Mouse (Mus musculus): ENCODE data around the gene Defb36. TPM values are rescaled to one million over a fixed set of nuclear protein-coding genes. Genes with fewer than 3 reads are reported as not detected.

Defb36 gene
- polyA plus RNA-seq, 1 experiment = not detected

DNA sequence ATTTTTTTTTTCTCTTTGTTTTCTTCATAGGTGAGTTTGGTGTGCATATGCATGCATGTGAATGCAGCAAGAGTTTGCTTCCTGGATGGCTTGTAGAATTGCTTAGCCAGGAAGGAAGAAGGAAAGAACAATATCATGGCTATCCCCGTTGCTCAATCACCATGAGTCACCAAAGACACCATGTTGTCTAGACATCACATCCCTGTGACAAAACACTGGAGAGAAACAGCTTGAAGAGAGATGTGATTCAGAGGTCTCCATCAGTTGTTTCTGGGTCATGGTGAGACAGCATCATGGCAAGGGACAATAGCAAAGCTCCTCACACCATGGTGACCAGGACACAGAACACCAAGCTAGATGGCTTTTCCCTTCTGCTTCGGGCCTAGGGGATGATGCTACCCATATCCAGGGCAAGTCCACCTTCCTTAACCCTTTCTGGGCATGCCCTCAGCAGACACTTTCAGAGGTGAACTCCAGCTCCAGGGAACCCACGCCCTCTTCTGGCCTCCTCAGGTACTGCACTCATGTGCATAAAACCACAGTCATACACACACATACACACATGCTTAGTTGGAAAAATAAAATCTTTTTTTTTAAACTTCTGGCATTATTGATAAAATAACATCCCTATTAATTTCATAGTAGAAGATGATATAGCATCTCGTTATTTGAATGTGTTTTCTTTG is 2.7 kb upstream of the Defb36 start:
- H3K27me3 ChIP-seq (ENCODE audit: control insufficient read depth, insufficient read depth, low read length) = no peaks in the 10 kb centered on the region
- no peaks in the 10 kb centered on the region for H3K4me1 ChIP-seq (ENCODE audit: control insufficient read depth, insufficient read depth, insufficient read length)
- TF ChIP-seq CTCF (IDR thresholded peaks at IDR 0.05; ENCODE audit: extremely low read depth, insufficient read depth, insufficient read length, insufficient replicate concordance) (no peak), POLR2A (IDR thresholded peaks at IDR 0.05; ENCODE audit: low read depth, low read length) (no peak)

DNA sequence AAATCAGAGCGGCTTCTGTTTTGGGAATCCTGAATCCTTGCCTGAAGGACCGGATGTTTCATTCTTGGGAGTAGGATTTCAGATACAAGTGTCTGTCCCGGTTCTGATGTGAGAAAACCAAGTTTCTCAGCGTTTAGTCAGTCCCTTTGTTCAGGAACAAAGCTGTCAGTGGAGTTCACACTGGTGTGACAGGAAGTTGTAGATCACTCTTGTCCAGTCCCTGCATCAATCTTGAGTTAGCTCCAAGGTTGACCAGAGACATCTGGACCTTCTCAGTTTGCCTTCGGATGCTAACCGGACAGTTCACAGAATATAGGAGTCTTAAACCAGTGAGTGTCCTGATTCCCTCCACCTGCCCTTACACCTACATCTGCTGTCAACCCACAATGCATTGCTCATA is 3.6 kb downstream of the Defb36 start:
- WGBS = 57% methylated on average over 6 of the region's 6 CpGs
- Histone ChIP-seq H3K4me3 (ENCODE audit: extremely low read depth, insufficient read depth, insufficient read length) (no peak overlapping the region), H3K27ac (ENCODE audit: insufficient read depth, low read length) (no peak overlapping the region), H3K36me3 (ENCODE audit: control insufficient read depth, insufficient read depth, low read length) (no peaks in the 10 kb centered on the region), H3K4me1 (ENCODE audit: control insufficient read depth, insufficient read depth, insufficient read length) (no peaks in the 10 kb centered on the region), H3K27me3 (ENCODE audit: control insufficient read depth, insufficient read depth, low read length) (no peaks in the 10 kb centered on the region)
- no peak for DNase-seq (ENCODE audit: low read depth in 1 of 2, low spot score in 2 of 2)
- TF ChIP-seq POLR2A (IDR thresholded peaks at IDR 0.05; ENCODE audit: low read depth, low read length) (no peak), CTCF (IDR thresholded peaks at IDR 0.05; ENCODE audit: extremely low read depth, insufficient read depth, insufficient read length, insufficient replicate concordance) (no peak)

More for the DNA sequence above, 2.7 kb upstream of the Defb36 start:
- no peaks in the 10 kb centered on the region for H3K36me3 ChIP-seq (ENCODE audit: control insufficient read depth, insufficient read depth, low read length)
- no peak overlapping the region for H3K27ac ChIP-seq (ENCODE audit: insufficient read depth, low read length)
- no peak overlapping the region for H3K4me3 ChIP-seq (ENCODE audit: extremely low read depth, insufficient read depth, insufficient read length)
- no peak for DNase-seq (ENCODE audit: low read depth in 1 of 2, low spot score in 2 of 2)
- WGBS = 62% methylated on average over 4 of the region's 4 CpGs

GRCm38 (mm10) chr2:152608719-152609118 is 4.6 kb downstream of the Defb36 start:
- no peaks in the 10 kb centered on the region for H3K36me3 ChIP-seq (ENCODE audit: control insufficient read depth, insufficient read depth, low read length)
- no peak for DNase-seq (ENCODE audit: low read depth in 1 of 2, low spot score in 2 of 2)
- H3K27ac ChIP-seq (ENCODE audit: insufficient read depth, low read length) = no peak overlapping the region
- WGBS = 84% methylated on average over 1 of the region's 1 CpGs
- no peak overlapping the region for H3K4me3 ChIP-seq (ENCODE audit: extremely low read depth, insufficient read depth, insufficient read length)
- H3K4me1 ChIP-seq (ENCODE audit: control insufficient read depth, insufficient read depth, insufficient read length) = no peaks in the 10 kb centered on the region
- no peaks in the 10 kb centered on the region for H3K27me3 ChIP-seq (ENCODE audit: control insufficient read depth, insufficient read depth, low read length)
- no peak for TF ChIP-seq POLR2A (IDR thresholded peaks at IDR 0.05; ENCODE audit: low read depth, low read length)
- no peak for TF ChIP-seq CTCF (IDR thresholded peaks at IDR 0.05; ENCODE audit: extremely low read depth, insufficient read depth, insufficient read length, insufficient replicate concordance)

DNA sequence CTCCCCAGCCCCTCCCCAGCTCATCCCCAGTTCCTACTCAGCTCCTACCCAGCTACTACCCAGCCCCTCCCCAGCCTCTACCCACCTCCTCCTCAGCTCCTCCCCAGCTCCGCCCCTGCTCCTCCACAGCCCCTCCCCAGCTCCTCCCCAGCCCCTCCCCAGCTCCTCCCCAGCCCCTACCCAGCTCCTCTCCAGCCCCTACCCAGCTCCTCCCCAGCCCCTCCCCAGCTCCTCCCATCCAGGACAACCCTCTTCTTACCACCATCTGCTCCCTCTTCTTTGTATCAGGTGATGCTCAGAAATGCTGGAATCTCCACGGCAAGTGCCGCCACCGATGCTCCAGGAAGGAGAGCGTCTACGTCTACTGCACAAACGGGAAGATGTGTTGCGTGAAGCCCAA is 8.1 kb downstream of the Defb36 start:
- no peak for DNase-seq (ENCODE audit: low read depth in 1 of 2, low spot score in 2 of 2)
- Histone ChIP-seq H3K27ac (ENCODE audit: insufficient read depth, low read length) (no peak overlapping the region), H3K4me1 (ENCODE audit: control insufficient read depth, insufficient read depth, insufficient read length) (no peaks in the 10 kb centered on the region), H3K36me3 (ENCODE audit: control insufficient read depth, insufficient read depth, low read length) (no peaks in the 10 kb centered on the region), H3K27me3 (ENCODE audit: control insufficient read depth, insufficient read depth, low read length) (no peaks in the 10 kb centered on the region), H3K4me3 (ENCODE audit: extremely low read depth, insufficient read depth, insufficient read length) (no peak overlapping the region)
- no peak for TF ChIP-seq POLR2A (IDR thresholded peaks at IDR 0.05; ENCODE audit: low read depth, low read length)
- no peak for TF ChIP-seq CTCF (IDR thresholded peaks at IDR 0.05; ENCODE audit: extremely low read depth, insufficient read depth, insufficient read length, insufficient replicate concordance)
- 77% methylated on average over 8 of the region's 8 CpGs for WGBS

- DNase-seq (ENCODE audit: low read depth in 1 of 2, low spot score in 2 of 2) = peak in 1 of 2 experiments; percentile 15
- H3K36me3 ChIP-seq (ENCODE audit: control insufficient read depth, insufficient read depth, low read length) = no peaks in the 10 kb centered on the region
- no peak overlapping the region for H3K4me3 ChIP-seq (ENCODE audit: extremely low read depth, insufficient read depth, insufficient read length)
- H3K4me1 ChIP-seq (ENCODE audit: control insufficient read depth, insufficient read depth, insufficient read length) = no peaks in the 10 kb centered on the region; the same call in 1 of the 2 replicates
- TF ChIP-seq CTCF (IDR thresholded peaks at IDR 0.05; ENCODE audit: extremely low read depth, insufficient read depth, insufficient read length, insufficient replicate concordance) (peak; percentile 47; the same call in 1 of the 2 replicates), POLR2A (IDR thresholded peaks at IDR 0.05; ENCODE audit: low read depth, low read length) (no peak)
- H3K27ac ChIP-seq (ENCODE audit: insufficient read depth, low read length) = no peak overlapping the region
- H3K27me3 ChIP-seq (ENCODE audit: control insufficient read depth, insufficient read depth, low read length) = no peaks in the 10 kb centered on the region
- 23% methylated on average over 7 of the region's 7 CpGs for WGBS
Observed at GRCm38 (mm10) chr2:152615563-152615962, 11.4 kb downstream of the Defb36 start.

DNA sequence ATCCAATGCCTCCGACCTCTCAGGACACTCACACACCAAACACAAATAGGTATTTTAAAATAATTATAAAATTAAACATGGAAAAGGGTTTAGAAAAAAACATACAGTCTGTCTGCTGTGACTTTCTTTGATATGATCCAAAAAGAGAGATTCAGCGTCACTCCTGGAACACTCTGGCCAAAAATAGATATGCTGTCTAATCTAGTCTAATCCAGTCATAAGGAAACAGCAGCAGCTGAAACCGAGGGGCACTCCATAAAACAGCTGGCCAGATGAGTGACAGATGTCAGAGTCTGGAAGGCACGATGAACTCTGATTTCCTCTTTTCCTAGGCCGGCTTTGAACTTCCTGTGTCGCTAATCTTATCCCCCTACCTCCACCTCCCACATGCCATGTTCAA is 12.3 kb downstream of the Defb36 start:
- H3K4me1 ChIP-seq (ENCODE audit: control insufficient read depth, insufficient read depth, insufficient read length) = no peaks in the 10 kb centered on the region; the same call in 1 of the 2 replicates
- TF ChIP-seq POLR2A (IDR thresholded peaks at IDR 0.05; ENCODE audit: low read depth, low read length) = no peak
- no peak for DNase-seq (ENCODE audit: low read depth in 1 of 2, low spot score in 2 of 2)
- H3K27ac ChIP-seq (ENCODE audit: insufficient read depth, low read length) = no peak overlapping the region
- H3K4me3 ChIP-seq (ENCODE audit: extremely low read depth, insufficient read depth, insufficient read length) = no peak overlapping the region
- H3K27me3 ChIP-seq (ENCODE audit: control insufficient read depth, insufficient read depth, low read length) = no peaks in the 10 kb centered on the region
- 41% methylated on average over 6 of the region's 6 CpGs for WGBS
- no peaks in the 10 kb centered on the region for H3K36me3 ChIP-seq (ENCODE audit: control insufficient read depth, insufficient read depth, low read length)

DNA sequence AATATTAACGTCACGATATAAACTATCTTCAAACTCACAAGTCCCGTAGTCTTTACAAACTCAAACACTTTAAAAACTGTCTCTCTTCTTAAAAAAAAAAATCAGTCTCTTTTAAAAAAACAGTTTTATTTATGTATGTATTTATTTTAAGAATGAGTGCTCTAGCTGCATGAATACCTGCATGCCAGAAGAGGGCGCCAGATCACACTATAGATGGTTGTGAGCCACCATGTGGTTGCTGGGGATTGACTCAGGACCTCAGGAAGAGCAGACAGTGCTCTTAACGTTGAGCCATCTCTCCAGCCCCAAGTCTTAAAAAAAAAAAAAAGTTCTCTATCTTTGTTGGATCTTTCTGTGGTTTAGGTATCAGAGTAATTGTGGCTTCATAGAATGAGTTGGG is 13.2 kb downstream of the Defb36 start:
- no peak for DNase-seq (ENCODE audit: low read depth in 1 of 2, low spot score in 2 of 2)
- Histone ChIP-seq H3K4me3 (ENCODE audit: extremely low read depth, insufficient read depth, insufficient read length) (no peak overlapping the region), H3K27me3 (ENCODE audit: control insufficient read depth, insufficient read depth, low read length) (no peaks in the 10 kb centered on the region), H3K36me3 (ENCODE audit: control insufficient read depth, insufficient read depth, low read length) (no peaks in the 10 kb centered on the region), H3K27ac (ENCODE audit: insufficient read depth, low read length) (no peak overlapping the region), H3K4me1 (ENCODE audit: control insufficient read depth, insufficient read depth, insufficient read length) (no peaks in the 10 kb centered on the region; the same call in 1 of the 2 replicates)
- WGBS = 72% methylated on average over 5 of the region's 5 CpGs
- TF ChIP-seq CTCF (IDR thresholded peaks at IDR 0.05; ENCODE audit: extremely low read depth, insufficient read depth, insufficient read length, insufficient replicate concordance) (peak; percentile 4; the same call in 1 of the 2 replicates), POLR2A (IDR thresholded peaks at IDR 0.05; ENCODE audit: low read depth, low read length) (no peak)
